Mouse (Mus musculus) right cerebral cortex, postnatal 25 days (tissue): ENCODE measurements around the gene Crxos.
"Not testable (repeated sequence)": the region's sequence is repeated elsewhere in the genome, so short reads cannot be mapped to it uniquely, and the experiment has no call there.

Source experiments
- DNase-seq: peaks from one replicate; pipeline ENCODE4 v3.0.0; 2022

Crxos gene

GRCm38 (mm10) chr7:15882317-15882716 lies at the start of gene Crxos:
Crxos (plus strand) TSS chr7:15882617.
- no peak for DNase-seq

- DNase-seq = no peak
Observed at GRCm38 (mm10) chr7:15839578-15839977, 42.8 kb upstream of the Crxos start, which contains the start of gene Obox6. Obox6 (minus strand) TSS chr7:15839678.

- no peak for DNase-seq
Observed at GRCm38 (mm10) chr7:15859657-15860056, 22.8 kb upstream of the Crxos start.

GRCm38 (mm10) chr7:15864104-15864503 lies 18.3 kb upstream of the Crxos start:
- DNase-seq = no peak

GRCm38 (mm10) chr7:15879756-15880155 lies 2.7 kb upstream of the Crxos start, which contains the start of gene Crx:
Crx (minus strand) TSS chr7:15879968.
- no peak for DNase-seq

- DNase-seq = no peak
Observed at GRCm38 (mm10) chr7:15881388-15881787, 1.0 kb upstream of the Crxos start.

GRCm38 (mm10) chr7:15881831-15882230 lies 586 bp upstream of the Crxos start:
- DNase-seq = no peak

- DNase-seq = no peak
Observed at GRCm38 (mm10) chr7:15884127-15884526, 1.7 kb downstream of the Crxos start.

GRCm38 (mm10) chr7:15894251-15894650 lies 11.8 kb downstream of the Crxos start:
- no peak for DNase-seq

- DNase-seq = no peak
Observed at GRCm38 (mm10) chr7:15901366-15902048, 19.1 kb downstream of the Crxos start.

GRCm38 (mm10) chr7:15905861-15906260 lies 23.4 kb downstream of the Crxos start:
- DNase-seq = no peak

- no peak for DNase-seq
Observed at GRCm38 (mm10) chr7:15906602-15907001, 24.2 kb downstream of the Crxos start.

GRCm38 (mm10) chr7:15907971-15908590 lies 25.7 kb downstream of the Crxos start:
- DNase-seq = no peak

GRCm38 (mm10) chr7:15910521-15910920 lies 28.1 kb downstream of the Crxos start:
- no peak for DNase-seq

GRCm38 (mm10) chr7:15912183-15912582 lies 29.8 kb downstream of the Crxos start:
- DNase-seq = peak; percentile 54

GRCm38 (mm10) chr7:15914252-15914651 lies 31.8 kb downstream of the Crxos start:
- no peak for DNase-seq

GRCm38 (mm10) chr7:15914751-15915150 lies 32.3 kb downstream of the Crxos start:
- no peak for DNase-seq

GRCm38 (mm10) chr7:15915695-15916094 lies 33.3 kb downstream of the Crxos start:
- not testable (repeated sequence) for DNase-seq

- DNase-seq = no peak
Observed at GRCm38 (mm10) chr7:15916134-15916723, 33.8 kb downstream of the Crxos start.

GRCm38 (mm10) chr7:15916996-15917395 lies 34.6 kb downstream of the Crxos start:
- no peak for DNase-seq

GRCm38 (mm10) chr7:15918371-15918770 lies 36.0 kb downstream of the Crxos start:
- DNase-seq = no peak

GRCm38 (mm10) chr7:15919947-15920346 lies 37.5 kb downstream of the Crxos start:
- no peak for DNase-seq

GRCm38 (mm10) chr7:15920645-15921190 lies 38.3 kb downstream of the Crxos start:
- DNase-seq = no peak

GRCm38 (mm10) chr7:15921796-15922195 lies 39.4 kb downstream of the Crxos start:
- DNase-seq = peak; percentile 29
